Mouse (Mus musculus) gastrocnemius, adult 8-10 months (tissue): ENCODE measurements at regions not wholly inside any gene's neighbourhood (a gene's known extent, or its start where the extent isn't known, plus 50 kb on each side); places are given as distances from the start of the nearest gene placed in this dataset.

ENCODE experiments used
- DNase-seq, 2 experiments: peaks; one replicate each; pipeline ENCODE4 v3.0.0; 2022; ENCODE audit warnings: low spot score in 2 of 2

DNA sequence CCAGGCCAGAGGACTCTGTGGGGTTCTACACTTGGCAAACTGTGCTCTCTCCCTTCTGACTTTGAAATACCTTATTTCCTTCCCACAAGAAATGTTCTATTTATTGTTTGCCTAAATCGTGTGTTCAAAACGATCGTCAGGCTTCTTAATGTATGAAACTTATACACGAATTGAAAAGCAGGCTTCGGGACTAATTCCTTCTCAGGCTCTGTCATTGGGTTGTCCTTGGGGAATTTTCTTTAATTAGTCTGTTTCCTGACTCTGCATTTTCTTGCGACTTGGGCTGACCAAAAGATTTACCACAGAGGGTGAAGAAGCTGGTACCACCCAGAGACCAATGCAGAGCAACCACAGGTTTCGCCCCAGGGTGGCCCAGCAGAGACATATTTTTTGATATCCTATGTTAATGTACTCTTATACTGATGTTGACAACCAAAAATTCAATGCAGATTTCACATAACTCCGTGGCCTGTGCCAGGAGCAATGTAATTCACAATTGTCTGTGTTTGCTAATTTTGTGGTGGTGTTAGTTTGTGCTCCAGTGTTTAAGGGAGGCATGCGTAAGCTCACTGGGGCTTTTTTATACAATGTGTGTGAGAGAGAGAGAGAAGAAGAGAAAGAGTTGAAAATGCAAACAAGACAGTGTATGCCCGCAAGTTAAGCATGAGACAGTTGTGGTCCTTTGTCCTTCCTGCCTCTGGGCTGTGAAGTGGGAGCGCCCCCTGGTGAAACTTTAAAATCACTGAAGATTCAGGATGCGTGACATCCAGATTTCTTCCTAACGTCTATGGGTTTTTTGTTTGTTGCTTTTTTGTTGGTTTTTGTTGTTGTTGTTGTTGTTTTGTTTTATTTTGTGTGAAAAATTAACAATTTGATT is 452.7 kb downstream of the Sox2 start:
- no peak for DNase-seq

DNA sequence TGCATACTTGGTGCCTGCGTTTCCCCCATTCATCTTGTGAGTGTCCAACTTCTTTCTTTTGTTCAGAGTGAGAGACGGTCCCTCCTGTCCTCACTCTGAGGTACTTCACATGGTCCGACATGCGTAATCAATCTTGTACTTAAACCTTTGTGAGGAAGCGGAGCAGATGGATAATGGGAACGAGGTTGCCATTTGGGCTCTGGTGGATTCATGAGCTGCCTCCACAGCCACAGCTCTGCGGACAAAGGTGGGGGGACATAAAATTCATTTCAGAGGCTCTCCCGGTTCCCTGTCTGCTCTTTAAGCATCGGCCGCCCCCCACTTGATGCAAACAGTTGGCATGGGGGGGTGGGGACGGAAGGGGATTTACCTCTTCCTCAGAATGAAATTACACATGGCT is 454.7 kb downstream of the Sox2 start:
- DNase-seq, result no peak

DNA sequence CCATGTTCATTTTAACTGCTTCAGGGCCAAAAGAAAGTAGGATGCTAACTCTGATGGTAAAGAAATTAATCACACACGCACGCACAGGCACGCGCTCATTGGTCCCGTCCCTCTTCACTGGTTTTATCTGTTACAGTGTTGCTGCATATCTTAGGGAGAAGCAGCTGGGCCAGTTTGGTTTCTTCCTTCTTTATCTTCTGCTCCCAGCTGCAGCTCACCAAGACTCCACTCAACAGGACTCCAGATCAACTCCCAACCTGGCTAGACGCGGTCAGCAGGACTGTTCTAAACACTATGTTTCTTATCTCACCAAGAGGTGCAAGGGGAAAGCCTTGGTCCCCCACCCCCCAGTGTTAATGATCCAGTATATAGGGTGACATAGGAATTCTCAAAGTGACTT is 455.9 kb downstream of the Sox2 start:
- no peak for DNase-seq

DNA sequence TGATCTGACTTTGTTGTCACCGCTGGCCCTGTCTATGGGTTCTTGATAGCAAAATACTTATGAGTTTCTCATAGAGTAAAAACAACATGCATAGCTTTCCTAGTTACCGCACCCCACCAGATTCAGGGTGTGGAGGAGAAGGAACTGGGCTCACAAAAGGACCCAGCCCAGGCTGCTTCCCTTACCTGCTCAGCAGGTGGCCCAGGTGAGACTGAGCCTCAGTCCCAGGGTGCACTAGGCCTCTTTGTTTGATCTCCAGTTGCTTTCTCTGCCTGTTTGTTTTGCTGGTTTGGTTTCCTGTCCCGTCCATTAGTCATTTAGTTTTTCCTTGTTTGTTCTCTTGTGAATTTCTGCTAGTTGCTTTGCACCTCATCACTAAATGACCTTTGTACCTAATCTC is 483.3 kb downstream of the Sox2 start:
- no peak for DNase-seq

DNA sequence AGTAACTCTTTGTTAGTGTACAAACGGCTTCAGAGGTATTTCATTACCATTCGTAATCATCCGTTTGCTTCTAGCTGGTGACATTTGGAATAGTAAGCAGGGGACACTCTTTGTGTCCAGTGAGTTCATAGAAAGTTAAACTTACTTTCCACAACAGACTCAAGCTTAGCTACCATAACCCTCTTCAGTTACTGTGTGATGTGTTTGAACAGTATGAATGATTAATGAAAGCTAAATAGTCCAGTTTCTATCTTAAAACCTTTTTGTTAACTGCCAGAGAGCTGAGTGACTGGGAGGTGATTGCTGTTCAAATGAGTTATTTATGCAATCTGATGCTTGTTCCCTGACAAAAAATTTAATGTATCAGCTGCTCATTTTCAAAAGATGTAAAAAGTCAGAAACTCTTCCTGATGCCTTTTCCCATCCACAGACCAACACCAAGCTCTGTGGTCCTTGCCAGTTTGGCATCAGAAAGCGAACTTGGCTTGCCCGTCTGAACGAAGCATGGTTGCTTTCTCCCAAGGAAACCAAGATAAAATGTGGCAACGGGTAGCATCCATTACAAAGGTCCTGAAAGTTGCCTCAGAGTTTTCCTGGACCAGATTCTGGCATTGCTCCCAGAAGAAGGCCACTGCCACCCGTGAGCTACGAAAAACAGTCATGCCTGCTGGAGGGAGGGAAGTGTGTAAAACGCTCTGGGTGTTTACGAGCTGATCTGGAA is 491.5 kb downstream of the Sox2 start:
- DNase-seq, result no peak

DNA sequence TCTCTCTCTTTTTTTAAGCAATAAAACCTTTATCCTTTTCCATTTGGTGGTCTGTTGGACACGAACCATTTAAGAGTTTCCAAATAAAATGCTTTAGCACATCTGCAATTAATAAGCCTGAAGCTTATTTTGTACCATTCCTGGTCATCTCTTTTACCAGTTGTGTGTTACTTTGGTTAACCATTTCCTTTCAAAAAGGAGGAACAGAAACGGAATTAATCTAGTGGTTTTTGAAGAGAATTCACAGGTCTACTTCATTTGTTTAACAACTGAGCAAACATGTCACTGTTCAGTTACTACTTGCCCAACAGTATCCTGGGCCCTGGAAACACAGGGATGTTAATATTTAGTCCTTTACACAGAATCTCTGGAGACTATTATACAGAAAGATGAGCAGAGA is 492.5 kb downstream of the Sox2 start:
- DNase-seq, result no peak

DNA sequence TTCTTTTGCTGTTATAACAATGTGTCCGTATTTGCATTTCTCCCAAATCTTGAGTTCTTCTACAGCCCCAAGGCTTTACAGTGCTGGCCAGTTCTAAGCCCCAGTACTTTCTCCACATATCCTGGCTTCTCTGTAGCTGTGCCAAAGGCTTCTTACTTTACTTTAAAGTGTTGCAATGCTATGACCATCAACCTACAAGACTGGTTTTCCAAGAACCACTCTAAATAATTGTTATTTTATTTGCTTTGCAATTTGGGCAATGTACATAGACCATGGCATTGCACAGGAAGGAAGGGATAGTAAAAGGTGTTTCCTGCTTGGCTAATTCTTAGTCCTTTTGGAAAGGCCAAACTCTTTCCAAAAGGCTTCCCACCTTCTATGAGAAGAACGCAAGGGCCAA is 495.4 kb downstream of the Sox2 start:
- DNase-seq, result no peak

DNA sequence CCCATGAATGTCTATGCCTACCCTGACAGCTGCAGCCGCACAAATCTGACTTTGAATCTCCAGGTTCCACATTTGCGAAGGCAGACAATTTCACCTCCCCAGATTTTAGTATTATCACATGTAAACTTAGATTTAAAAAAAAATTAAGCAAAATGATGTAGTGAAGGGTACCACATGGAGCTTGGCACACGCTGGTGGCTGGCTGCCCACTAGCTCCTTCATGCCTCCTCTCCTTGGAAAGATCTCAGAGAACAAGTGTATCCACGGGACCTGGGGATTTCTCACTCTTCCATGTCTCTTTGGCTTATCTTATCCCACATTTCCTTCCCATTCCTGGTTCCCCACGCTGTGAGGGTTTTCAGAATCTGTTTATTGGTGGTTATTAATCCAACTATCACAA is 496.5 kb downstream of the Sox2 start:
- DNase-seq, result no peak

DNA sequence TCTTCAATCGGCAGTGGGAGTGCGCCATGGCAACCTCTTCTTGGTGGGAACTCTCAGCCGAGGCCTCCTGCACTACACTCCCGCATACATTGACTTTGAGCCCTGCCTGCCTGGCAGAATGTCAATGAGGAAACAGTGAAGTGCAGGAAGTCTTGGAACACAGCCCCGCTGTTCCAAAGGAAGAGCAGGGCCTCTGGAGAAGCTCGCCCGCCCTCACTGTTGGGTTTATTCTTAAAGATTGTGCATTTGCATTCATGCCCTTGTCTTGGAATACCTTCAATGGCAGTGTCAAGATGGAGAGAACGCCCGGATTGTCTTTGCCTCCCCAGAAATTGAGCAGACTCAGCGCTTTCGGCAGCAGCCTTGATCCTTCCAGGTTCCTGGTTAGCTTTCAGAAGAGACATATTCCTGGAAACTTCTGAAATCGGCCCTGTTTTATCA is 499.1 kb downstream of the Sox2 start:
- no peak for DNase-seq

DNA sequence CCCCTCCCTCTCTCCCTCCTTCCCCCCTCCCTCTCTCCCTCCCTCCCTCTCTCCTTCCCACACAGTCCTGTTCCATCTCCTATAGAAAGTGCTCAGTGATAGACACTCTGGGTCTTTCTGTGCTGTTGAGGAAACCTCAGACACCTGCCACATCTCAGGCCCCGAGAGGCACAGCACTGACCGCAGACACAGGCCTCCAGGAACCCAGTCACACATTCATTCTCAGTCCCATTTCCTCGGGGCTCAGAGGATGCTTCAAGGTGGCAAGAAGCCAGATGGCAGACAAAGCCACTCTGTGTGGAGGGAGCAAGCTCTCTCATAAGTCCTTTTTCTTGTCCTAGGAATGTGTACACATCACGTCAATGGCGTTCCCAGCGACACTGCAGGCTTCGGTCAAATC is 502.0 kb downstream of the Sox2 start:
- no peak for DNase-seq

DNA sequence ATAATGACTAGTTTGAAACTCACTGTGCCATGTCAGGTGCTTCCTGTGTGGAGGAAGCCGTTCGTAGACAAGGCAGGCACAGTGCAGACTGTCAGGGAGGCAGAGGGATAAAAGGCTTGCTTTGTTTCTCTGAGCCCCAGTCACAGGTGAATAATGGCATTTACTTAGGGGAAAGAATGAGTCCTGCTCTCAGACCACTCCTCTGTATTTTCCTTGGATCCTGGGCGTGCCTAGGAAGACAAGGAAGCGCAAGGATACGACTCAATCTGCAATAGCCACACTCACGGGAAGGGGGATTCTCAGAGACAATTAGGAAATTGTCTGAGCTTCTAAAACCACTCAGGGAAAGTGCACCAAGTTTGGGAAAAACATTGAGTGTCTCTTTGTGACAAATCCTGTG is 504.1 kb downstream of the Sox2 start:
- no peak for DNase-seq

DNA sequence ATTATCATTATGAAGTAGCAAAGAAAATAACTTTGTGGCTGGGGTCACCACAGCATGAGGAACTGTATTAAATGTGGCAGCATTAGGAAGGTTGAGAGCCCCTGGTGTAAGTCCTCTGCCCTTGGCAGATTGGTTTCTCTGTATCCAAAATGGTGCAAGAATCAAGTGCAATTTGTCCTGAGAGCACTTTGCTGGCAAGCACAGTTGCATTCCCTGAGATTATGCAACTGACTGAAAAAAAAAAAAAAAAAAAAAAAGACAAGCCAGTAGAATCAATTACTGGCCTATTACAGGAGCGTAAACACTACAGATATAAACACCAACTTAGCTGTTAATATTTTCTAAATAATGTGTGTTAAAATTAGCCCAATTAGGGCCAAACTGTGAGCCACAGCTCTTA is 518.5 kb downstream of the Sox2 start:
- DNase-seq, result no peak

DNA sequence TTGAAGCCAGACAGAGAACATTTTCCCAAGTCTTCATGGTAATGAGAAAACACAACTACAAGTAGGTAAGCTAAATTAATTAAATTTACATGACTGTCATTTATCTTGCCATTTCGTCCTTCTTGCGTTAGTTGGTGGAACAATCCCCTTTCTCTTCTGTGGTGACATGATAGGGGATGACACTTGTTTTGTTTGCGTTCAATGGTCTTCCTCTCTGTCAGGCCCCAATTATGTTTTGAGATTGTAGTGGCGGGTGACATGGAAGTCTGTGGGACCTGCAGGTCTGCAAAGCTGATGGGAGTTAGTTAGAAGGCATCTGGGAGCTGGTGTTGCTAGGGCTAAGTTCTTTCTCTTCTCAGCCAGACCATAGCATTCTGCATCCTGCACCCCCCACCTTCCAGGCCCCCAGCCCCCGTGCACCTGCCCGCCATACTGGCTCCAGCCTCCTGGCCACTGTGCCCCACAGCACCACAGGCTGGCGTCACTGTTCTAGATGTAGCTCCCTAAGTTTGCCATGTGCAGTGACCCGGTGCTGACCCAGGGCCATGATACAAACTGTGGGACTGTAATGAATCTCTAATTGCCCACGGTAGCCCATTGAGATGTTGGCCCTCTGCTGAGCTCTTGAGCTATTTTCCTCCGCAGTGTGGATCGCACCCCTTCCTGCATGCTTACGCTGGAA is 528.7 kb downstream of the Sox2 start:
- DNase-seq, result no peak

DNA sequence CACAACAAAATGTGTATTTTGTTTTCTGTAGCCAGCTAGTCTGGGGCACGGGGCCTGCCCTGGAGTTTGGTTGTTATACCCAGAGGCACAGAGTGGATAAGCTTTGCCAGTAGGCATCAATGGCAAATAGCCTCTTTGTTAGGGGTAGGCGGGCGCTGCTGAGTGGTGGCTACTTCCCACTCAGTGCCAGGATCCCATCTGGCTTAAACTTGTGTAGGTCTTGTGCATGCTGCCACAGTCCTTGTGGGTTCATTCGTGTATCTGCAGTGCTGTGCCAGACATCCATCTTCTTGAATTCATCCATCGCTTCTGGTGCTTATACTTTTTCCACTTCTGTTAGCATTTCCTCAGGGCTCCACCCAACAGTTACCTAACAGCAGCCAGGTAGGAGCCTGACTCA is 545.4 kb upstream of the Atp11b start:
- DNase-seq, result no peak

DNA sequence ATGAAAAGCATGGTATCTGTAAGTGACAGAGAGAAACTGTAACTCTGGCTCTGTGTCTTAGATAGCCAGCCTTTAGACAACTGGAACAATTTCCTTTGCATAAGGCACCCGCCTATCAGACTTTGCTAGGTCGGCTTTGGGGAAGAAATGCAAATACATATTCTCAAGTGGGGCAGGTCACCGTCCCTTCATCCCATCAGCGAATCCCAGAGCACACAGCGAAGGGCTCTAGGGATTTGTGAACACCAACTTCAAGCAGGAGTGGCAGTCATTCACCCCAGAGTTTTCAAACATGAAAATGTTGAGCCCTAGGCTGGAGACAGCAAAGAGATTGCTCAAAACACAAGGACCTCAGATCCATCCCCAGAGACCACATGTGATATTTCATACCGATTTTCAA is 534.5 kb upstream of the Atp11b start:
- DNase-seq, result no peak

DNA sequence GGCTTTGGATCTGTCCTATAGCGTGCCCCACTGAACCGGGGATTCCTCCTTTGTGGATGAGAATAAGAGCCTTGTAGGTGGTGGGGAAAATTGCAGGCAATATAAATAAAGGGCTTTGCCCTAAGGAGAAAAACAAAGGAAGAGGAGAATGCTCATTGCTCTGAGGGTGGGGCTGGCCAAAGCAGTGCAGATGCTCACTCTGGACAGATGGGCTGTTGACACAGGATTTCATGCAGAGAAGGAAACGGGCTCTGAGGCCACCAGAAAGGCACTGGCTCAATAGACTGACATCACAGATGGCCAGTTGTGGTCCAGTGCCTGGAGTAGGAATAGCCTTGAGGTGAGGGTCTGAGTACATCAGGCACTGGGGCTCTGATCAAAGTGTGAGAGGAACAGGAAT is 532.7 kb upstream of the Atp11b start:
- DNase-seq, result no peak

DNA sequence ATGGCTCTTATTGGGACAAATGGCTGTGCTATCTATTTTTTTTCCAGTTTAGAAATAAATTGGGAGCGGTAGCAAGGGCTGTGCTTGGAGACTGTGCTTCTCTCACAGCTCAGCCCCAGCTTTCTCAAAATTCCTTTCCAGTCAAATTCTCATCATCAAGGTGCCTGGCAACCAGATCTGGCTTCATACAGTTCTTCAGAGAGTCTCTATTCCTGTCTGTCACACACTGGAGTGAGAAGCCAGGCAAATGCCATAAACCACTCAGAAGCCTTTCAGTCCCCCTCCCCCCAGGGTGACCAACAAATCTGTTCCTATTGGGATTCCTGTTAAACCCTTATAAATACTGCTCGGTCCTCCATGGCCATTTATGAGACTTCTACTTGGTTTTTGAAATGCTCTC is 531.7 kb upstream of the Atp11b start:
- DNase-seq, result no peak

DNA sequence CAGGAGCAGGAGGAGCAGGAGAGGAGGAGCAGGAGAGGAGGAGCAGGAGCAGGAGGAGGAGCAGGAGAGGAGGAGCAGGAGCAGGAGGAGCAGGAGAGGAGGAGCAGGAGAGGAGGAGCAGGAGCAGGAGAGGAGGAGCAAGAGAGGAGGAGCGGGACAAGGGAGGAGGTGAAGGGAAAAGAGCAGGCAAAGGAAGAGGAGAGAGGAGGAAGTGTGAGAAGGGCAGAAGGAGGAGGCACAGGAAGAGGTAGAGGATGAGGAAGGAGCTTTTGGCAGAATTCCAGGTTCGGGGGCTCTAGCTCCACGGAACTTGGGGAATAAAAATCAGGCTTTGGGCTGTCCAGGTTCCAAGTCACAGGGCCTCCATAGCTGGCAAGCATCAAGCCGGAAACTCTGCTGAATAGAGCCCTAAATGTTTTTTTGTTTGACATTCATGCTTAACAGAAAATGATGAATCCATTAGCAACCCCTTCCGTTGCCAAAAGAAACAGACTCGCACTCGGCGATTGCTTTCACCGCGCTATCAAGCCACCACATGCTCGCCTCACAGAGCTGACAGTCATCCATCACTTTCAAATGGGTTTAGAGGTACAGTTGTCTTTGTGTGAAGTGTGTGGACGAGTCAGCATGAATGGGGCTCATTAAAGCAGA is 528.7 kb upstream of the Atp11b start:
- no peak for DNase-seq

DNA sequence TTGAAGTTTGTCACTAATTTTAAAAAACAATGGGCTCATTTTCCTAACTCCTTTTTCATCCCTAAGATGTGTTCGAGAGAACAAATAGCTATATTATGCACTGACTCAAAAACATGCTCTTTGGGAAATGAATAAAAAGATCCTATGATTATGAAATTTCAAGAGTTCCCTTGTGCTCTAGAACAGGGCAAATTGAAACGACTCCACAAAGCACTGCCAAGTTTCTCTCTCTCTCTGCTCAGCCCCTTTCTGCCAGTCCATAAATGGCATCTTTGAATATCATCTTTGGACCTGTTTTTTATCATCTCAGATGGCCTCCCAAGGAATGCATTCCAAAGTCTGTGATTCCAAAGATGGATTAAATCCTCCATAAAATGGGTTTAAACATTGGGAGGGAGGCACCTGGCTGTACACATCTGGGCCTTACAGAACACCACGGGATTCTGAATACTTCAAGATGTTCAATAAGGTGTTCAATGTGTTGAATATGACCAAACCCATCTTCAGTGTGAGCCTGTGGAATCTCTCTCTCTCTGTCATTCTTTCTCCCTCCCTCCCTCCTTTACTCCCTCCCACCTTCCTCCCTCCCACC is 528.0 kb upstream of the Atp11b start:
- no peak for DNase-seq

DNA sequence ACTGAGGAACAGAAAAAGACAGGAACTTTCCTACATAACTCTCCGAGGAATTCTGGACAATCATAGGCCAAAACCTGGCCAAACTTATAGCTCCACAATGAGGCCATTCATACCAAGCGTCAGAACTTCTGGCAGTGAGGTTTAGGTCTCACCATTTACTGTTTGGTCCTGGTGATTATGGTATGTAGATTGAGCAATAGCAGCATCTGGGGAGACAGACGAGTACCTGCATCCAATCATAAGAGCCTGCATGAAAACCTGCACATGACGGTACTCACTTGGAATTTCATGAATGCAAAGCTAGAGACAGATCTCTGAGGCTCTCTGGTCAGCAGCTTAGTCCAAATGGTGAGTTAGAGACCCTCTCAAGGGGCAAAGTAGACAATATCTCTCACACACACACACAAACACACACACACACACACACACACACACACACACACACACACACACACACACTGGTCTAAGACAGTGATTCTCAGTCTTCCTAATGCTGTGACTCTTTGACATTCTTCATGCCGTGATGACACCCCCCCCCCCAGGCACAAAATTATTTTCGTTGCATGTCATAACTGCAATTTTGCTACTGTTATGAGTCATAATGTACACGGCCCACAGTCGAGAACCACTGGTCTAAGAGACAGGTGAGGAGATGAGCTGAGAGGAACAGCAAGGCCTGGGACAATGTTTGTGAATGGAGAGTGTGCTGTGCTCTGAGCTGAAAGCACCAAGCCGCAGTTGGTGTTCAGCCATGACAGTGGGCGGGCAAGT is 522.6 kb upstream of the Atp11b start:
- no peak for DNase-seq

DNA sequence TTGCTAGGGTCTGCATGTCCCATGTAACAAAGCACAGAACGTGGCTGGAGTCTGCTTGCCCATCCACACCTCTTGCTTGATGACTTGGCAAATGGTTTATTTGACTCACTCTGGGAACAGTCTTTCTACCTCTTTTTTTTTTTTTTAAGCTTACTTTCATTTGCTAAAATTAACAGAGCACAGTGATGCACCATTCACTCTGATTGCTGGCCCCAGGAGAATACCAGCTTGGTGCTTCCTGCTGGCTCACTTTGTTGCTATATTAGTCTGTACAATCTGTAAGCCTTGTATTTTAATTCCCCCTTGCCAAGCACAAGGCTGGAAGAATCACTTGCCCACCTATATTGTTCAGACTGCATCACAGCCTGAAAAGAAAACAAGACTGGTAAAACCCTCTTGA is 521.4 kb upstream of the Atp11b start:
- DNase-seq, result no peak
